Mouse (Mus musculus) layer of hippocampus, adult 8-10 months (tissue): ENCODE results near the gene Lgals3bp. TPM values are rescaled to one million over a fixed set of nuclear protein-coding genes. Genes with fewer than 3 reads are reported as not detected.

Experiments used
- DNase-seq, 2 experiments: peaks; one replicate each; pipeline ENCODE4 v3.0.0; 2022; ENCODE audit warnings: low spot score in 2 of 2
- total RNA-seq, 4 experiments: library from RNA; stranded (reverse); gene quantifications; 2 replicates each; pipeline ENCODE4 v1.2.4; 2022

Gene Lgals3bp
- total RNA-seq, 4 experiments from 2014 or later: 17.0 to 100 (median 50.4) TPM

DNA sequence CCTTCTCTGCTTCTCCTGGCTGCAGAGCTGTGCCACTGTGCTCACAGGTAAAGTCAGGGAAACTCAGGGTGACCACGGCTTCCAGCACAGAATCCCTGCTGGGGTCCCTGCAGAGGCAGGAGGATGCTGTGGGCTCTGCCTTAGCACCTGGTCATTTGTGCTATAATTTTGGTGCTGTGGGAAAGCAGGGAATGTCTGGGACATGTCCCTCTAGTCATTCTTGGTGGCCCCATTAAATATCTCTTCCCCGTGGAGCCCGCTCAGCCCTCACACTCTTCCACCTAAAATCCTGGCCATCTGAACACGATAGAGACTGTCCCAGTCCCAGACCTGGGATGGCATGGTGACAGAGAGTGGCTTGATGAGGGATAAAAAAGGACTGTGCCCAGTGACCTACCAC lies 37.9 kb downstream of the Lgals3bp start:
- DNase-seq: no peak

GRCm38 (mm10) chr11:118362971-118363518 lies 38.8 kb downstream of the Lgals3bp start:
- no peak for DNase-seq

- no peak for DNase-seq
Observed at GRCm38 (mm10) chr11:118362501-118362900, 39.4 kb downstream of the Lgals3bp start.

DNA sequence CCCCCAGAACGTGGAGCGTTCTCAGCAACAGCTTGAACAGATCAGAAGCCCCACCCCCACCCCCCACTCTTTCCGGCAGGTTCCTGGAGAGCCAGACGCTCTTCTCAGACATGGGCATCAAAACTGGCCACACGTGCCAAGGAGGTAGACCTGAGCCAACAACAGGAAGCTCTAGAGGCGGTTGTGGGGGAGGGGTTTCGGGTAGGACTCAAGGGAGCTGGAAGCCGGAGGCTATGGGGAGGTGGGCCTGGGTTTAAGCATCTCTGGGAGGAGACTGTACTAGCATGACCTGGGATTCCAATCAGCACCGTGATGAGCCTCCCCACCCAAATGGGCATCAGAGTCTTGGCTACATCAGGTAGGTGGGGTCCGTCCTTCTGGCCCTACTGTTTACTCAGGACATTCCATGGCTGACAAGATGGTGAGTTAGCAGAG lies 41.0 kb downstream of the Lgals3bp start:
- no peak for DNase-seq

DNA sequence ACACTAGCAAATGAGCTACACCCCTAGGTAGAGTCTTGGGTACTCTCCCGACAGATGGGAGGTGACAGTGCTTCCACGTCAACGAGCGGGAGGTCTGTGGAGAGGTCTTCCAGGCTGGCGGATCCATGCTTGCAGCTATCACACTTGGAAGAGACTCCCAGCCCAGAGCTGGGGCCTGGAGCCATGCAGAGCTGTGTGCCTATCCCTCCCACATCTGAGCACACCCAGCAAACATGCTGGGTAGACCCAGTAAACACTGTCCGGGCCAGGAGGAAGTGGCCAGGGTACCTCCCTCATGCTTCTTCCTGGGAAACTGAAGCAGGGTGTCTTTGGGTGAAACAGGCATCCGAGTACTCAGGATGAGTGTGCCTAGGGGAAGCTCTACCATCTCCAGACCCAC lies 41.4 kb downstream of the Lgals3bp start:
- no peak for DNase-seq

GRCm38 (mm10) chr11:118355640-118356039 lies 46.3 kb downstream of the Lgals3bp start, which contains the start of gene Timp2:
Timp2 (minus strand) TSS chr11:118355740.
- no peak for DNase-seq

GRCm38 (mm10) chr11:118355205-118355604 lies 46.7 kb downstream of the Lgals3bp start:
- DNase-seq: peak; percentile 68 to 86

DNA sequence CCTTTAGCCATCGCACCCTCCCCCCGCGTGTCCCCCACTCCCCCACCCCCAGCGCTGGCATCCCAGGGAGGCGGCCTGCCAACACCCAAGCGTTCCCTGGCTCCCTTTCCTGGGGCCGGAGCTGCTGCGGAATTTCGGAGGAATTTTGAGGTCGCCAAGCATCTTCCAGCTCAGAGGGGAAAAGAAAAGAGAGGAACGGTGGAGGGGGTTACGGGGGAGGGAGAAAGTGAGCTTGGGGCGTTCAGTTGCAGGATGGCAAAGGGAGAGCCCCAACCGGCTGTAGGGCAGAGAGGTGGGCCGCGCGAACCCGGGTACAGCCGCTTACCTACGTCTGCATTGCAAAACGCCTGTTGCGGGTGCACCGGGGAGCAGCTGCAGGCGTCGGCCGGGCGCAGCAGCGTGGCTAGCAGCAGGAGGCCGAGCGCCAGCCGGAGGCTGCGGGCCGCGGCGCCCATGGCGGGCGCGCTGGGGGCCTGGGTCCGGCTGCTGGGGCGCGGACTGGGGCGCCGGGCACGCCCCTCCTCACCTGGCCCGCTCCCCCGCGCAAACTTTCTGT lies 47.2 kb downstream of the Lgals3bp start:
- DNase-seq: no peak

GRCm38 (mm10) chr11:118349494-118349893 lies 52.4 kb downstream of the Lgals3bp start:
- no peak for DNase-seq

DNA sequence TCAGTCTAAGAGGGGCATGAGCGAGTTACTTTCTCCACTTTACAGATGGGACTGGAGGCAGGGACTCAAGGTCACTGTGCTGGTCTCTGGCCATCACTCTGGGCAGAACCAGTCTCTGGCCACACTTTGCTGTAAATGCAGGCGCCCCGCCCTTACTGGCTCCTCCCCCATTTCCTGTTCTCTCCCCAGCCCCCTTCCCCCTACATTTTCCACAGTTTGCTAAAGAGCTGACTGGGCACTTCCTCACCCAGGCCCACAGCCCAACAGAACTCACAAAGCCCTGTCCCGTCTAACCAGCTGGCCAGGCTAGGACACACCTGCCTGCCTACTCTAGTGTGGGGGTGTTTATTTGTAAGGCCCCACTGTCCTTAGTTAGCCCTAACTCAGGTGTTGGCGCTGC lies 53.0 kb downstream of the Lgals3bp start:
- no peak for DNase-seq

GRCm38 (mm10) chr11:118348419-118348818 lies 53.5 kb downstream of the Lgals3bp start:
- no peak for DNase-seq

DNA sequence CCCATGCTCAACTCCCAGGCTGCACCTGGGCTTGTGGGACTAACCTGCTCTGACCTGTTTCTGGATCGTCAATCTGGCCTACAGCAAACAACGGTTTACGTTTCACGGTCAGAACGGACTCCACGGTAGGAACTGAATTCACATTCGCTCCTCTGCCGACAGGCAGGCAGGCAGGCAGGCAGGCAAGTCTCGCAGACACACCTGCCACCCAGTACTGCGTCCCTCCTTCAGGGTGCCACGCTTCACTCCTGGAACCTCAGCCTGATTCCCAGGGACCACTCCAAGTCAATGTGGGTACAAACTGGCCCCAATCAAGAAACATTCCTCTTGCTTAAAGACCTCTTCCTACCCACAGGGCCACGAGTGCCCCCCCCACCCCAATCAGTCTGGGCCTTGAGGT lies 54.0 kb downstream of the Lgals3bp start:
- DNase-seq: no peak

DNA sequence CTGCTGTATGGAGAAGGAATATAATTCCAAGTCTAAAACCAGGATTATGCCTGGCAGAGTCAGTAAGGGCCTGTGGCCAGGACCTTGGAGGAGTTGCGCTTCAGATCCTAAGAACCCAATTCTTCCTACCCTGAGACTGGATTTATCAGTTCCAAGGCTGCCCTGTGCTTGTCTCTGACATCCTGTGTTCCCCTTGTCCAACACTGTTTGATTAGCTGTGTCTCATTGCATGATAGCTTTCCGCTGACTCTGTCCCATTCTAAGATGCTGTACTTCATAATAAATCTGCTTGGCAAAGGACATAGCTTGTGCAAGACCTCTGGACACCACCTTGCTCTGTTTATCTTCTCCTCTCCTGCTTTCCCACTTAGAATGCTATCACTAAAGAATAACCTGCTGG lies 54.5 kb downstream of the Lgals3bp start:
- DNase-seq: no peak

- DNase-seq: no peak
Observed at GRCm38 (mm10) chr11:118346395-118347096, 55.3 kb downstream of the Lgals3bp start.

GRCm38 (mm10) chr11:118345693-118346092 lies 56.2 kb downstream of the Lgals3bp start:
- DNase-seq: no peak

- no peak for DNase-seq
Observed at GRCm38 (mm10) chr11:118343629-118344028, 58.3 kb downstream of the Lgals3bp start.

Other genes with a start within 250 kb of the Lgals3bp start
- 10 to 100 TPM; 84.7 to 96.8 (median 89.4) TPM for gene Cyth1, start 153.5 kb downstream of the Lgals3bp start, total RNA-seq
- 10 to 100 TPM; 28.7 to 33.8 (median 30.8) TPM for gene Usp36, start 111.8 kb downstream of the Lgals3bp start, total RNA-seq
- gene Cep295nl, start 59.6 kb downstream of the Lgals3bp start, total RNA-seq: 1 to 10 TPM; 1.5 to 2.2 (median 2.1) TPM
- 100 to 1,000 TPM; 225 to 284 (median 259) TPM for gene Timp2, start 46.4 kb downstream of the Lgals3bp start, total RNA-seq
- gene Cant1, start 17.0 kb upstream of the Lgals3bp start, total RNA-seq: 10 to 100 TPM; 39.6 to 42.8 (median 41.1) TPM
- 1 to 10 TPM; 3.1 to 6.0 (median 3.6) TPM for gene C1qtnf1, start 26.1 kb upstream of the Lgals3bp start, total RNA-seq
- gene Engase, start 74.7 kb upstream of the Lgals3bp start, total RNA-seq: 10 to 100 TPM; 14.9 to 22.3 (median 19.0) TPM